Mouse (Mus musculus): ENCODE data around the gene Deaf1.

Deaf1 gene

DNA sequence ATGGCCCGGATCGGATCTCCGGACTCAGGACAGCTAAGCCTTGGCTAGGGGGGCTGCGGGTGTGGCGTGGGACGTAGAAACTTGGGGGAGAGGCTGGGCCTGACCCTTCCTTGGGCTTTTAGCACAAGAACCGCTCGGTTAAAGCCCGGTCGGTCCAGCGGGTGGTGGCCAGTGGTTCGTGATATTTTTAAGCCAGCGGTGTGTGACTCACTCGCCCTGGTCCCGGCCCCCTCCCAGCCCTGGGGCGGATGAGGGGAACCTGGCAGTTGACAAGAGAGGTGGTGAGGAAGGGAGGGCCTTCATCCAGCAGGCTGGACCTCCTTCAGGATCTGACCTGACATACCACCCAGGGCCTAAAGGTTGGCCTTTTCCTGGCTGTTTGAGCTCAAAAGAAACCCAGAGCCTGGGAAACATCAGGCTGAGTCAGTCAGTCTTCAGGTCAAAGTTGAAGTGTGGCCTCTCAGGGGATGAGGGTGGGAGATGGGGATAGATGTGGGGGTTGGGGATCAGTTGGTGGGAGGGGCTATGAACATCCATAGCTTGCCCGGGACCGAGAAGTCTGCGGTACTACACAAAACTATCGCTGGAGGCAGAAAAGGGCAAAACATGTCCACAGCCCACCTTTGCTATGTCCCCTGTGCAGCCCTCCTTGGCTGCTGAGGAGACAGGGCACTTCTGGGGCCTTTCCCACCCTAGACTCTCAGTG lies 11.9 kb upstream of the Deaf1 start:
- no peak for DNase-seq (ENCODE audit: low spot score)

- DNase-seq (ENCODE audit: low spot score), result no peak
Observed at GRCm38 (mm10) chr7:141338576-141339131, 11.2 kb upstream of the Deaf1 start, which contains the start of gene Eps8l2. Gene Eps8l2 (plus strand): TSS chr7:141338880.

DNA sequence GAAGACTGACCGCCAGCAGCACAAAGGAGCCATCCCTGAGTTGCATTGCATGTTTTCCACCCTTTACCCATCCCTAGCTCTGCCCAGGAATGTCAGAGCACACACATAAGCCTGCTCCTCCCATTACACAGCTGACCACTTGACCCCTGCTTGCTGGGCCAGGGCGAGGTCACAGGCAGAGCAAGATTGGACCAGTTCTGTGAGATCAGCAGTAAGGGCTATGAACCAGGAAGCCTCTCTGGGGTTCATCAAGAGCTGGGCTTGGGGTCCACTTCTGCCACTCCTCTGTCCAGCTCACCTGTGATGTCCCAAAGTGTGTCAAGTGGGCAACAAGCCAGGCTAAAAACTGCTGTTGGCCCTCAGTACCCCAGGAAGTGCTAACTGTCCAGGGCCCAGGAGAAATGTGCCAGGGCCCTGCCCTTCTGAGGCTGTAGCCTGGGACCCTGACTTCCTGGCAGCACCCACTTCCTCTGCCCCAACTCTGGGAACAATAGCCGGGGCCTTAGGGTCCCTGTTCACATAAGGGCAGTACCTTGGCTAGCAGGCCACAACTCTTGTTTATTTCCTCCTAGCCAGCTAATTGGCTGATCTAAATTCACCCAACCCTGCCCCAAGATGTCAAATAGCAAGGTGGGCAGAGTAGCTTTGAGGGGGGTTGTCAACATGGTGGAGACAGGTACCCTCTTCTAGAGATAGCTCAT lies 10.4 kb upstream of the Deaf1 start:
- no peak for DNase-seq (ENCODE audit: low spot score)

- no peak for DNase-seq (ENCODE audit: low spot score)
Observed at GRCm38 (mm10) chr7:141336296-141336695, 8.8 kb upstream of the Deaf1 start.

GRCm38 (mm10) chr7:141335682-141336081 lies 8.2 kb upstream of the Deaf1 start:
- no peak for DNase-seq (ENCODE audit: low spot score)

- DNase-seq (ENCODE audit: low spot score), result no peak
Observed at GRCm38 (mm10) chr7:141335044-141335579, 7.6 kb upstream of the Deaf1 start.

DNA sequence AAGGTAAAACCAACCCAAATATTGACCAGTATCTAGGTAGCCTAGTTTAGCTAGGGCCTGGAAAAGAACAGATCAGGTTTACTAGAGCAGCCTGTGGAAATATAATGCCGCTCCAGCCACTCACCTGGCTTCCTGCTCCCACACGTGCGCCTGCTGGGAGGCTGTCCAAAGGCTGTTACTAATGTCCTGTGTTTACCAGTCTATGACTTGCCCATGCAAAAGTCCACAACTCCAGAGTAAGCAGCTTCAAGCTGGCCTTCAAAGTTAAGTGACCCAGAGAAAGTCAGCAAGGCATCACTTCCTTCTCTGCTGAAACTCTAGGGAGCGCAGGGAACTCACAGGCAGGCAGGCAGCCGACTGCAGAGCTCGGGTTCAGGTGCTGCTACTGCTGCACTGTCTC lies 4.5 kb upstream of the Deaf1 start:
- DNase-seq (ENCODE audit: low spot score), result no peak

- DNase-seq (ENCODE audit: low spot score), result no peak
Observed at GRCm38 (mm10) chr7:141330706-141331105, 3.2 kb upstream of the Deaf1 start.

DNA sequence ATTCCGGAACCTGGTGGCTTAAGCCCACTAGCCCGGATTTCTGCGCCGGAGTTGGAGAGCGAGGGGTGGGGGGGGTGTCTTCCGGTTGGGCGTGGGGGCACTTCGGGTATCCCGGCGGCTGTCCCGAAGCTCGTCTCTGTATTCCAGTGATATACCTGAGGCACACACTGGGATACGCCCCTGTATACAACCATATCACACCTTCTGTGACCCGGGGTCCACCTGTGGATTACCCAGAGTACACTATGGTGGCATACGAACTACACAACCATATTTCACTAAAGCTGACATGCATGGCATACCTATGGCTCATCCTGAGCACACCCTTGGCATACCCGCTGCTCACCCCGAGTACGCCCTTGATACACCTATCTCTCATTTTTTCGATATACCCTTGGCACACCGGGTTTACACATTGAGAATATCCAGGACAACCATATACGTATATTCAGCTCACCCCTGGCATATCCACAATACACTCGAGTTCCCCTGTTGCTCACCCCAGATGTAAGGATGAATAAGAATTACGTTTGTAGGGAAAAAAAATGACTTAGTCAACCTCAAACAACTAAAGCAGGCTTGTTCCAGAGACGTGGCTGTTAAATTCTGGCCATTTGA lies 992 bp upstream of the Deaf1 start:
- DNase-seq (ENCODE audit: low spot score), result no peak

DNA sequence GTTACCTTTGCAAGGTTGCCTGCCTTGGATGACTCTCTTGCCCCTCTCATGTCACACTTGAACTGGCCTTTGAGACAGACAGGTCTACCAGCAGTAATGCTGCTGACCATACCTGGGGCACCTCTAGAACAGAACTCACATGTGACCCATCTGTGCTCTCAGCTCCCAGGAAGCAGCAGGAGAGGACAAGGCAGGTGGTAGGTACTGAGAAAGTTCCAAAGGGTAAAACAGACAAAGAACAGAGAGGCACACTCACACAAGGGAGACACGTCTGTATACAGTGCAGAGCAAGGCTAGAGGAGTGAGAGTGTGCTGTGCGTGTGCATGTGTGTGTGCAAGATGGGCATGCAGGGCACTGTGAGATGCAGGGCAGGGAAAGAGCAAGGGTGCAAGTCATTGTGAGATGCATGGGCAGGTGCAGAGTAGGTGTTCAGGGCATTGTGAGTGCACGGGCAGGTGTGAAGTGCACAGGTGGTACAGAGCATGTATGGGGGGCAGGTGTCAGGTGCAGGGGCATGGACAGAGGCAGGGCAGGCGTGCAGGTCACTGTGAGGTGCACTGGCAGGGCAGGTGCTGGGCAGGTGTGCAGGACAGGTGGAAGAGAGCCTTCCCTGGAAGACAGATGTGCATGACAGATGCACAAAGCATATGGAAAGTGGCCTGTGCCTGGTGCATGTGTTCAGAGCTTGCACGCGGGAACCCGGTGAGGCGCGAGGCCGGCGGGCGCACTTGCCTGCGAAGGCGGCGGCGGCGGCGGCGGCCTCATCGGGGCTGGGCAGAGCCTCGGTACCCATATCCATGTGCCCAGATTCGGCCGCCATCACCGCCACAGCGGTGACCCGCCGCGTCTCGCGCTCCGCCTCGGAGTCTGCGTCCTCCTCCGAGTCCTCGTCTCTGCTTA lies 694 bp downstream of the Deaf1 start:
- no peak for DNase-seq (ENCODE audit: low spot score)

- no peak for DNase-seq (ENCODE audit: low spot score)
Observed at GRCm38 (mm10) chr7:141324686-141325085, 2.8 kb downstream of the Deaf1 start.

DNA sequence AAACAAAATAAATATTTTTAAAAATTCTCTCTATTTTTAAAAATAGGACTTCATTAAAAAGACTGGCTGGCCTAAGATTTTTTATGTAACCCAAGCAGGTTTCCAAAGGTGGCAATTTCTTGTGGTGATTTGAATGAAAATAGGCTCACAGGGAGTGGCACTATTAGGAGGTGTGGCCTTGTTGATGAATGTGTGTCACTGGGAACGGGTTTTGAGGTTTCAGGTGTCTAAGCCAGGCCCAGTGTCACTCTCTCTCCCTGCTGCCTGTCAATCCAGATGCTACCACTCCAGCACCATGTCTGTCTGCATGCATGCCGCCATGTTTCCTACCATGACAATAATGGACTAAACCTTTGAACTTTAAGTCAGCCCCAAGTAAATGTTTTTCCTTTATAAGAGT lies 8.0 kb downstream of the Deaf1 start:
- DNase-seq (ENCODE audit: low spot score), result no peak

DNA sequence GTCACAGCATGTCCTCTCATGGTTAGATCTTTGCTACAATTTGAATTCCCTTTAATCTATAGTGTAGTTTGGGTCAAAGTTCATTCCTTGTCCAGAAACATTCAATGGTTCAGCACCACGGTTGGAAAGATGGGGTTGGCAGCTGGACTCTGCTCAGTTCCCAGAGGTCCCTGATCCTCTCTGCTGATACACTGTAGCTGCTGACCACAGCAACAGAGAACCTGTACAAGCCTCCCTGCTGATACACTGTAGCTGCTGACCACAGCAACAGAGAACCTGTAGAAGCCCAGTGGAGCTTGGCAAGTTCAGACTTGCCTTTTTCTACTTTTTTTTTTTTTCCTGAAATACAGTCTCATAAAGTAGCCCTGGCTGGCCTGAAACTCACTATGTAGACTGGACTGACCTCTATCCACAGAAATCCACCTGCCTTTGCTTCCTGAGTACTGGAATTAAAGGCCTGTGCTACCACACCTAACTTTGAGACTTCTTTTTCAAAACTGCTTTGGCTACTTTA lies 9.8 kb downstream of the Deaf1 start:
- no peak for DNase-seq (ENCODE audit: low spot score)

DNA sequence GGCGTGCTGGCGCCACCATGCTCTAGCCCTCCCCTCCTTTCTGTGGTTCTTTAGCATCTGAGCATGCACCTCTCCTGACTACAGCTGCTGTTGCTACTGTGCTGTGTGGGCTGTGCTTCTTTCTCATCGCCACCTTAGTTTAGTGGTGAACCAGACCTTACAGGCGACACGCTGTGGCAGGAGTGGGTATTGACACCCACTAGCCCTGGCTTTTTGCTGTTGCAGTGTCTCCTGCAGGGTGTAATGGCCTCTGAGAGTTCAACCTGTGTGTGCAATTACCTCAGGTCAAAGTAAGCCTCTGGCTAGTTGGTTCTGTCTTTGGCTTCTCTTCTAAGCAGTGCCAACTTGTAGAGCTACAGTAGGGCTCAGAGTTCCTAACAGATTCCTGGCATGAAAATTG lies 11.5 kb downstream of the Deaf1 start:
- DNase-seq (ENCODE audit: low spot score), result no peak

DNA sequence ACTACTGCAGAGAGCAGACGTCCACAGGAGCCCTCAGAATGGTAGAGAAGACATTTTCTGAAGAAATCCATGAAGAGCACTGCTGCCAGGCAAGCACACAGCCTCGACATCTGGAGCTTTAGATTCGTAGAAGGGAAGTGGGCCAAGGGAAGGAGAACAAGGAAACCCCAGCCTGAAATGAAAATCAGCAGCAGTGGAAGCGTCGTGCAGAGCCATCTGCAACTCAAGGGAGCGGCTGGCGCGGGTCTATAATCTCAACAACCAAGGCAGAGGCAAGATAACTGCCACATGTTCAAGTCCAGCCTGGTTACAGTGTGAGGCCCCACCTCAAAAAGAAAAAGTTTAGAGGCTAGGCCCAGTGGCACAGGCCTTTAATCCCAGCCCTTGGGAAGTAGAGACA lies 12.4 kb downstream of the Deaf1 start:
- no peak for DNase-seq (ENCODE audit: low spot score)

DNA sequence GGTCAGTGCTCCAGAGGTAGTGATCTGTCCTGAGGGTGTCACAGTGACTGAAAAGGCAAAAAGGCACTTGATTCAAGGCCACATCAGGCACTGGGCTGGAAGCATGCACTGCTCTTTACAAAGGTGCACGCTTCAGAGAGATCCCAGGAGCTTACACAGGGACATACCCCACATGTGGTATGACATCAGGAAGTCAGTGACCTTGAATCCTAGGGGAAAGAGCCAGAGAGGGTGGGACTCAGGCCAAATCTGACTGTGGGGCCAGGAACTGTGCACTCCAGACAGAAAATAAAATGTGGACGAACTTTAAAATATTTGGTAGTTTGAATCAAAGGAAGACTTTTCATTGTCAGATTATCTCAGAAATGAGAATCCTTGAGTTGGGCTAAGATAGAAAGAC lies 13.1 kb downstream of the Deaf1 start:
- no peak for DNase-seq (ENCODE audit: low spot score)

DNA sequence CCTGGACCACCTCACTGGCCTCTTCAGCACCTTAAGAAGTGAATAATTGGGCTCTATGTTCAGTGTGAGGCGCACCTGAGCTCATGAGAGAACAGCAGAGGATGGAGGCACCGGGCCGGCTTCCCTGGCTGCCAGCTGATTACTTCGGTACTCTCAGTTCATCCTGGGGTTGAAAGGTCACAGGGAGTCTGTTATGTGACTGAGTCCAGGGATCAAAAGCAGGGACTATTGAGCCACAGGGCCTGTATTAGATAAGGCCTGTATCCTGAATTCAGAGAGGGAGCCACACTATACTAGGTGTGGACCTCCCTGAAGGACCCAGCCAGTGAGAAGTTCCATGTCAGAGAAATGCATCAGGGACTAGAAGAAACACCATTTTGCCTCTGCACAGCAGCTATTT lies 23.0 kb downstream of the Deaf1 start:
- DNase-seq (ENCODE audit: low spot score), result no peak

GRCm38 (mm10) chr7:141302702-141303268 lies 24.7 kb downstream of the Deaf1 start:
- DNase-seq (ENCODE audit: low spot score), result no peak

DNA sequence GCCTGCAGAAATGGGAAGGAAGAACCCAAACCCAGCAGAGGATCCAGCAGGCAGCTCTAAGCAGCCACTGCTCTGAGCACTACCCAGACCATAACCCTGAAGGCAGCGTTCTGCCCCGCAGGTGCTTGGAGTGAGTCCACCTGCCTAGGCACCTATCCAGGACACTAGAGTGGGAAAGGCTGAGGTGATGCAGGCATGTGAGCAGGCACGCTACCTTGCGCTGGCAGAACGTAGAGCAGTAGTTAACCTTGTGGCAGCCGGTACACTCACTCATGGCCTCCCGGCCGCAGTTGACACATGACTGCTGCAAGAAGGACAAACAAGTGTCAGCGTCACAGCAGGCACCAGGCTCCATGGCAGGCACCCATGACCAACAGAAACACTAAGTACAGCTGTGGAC lies 26.1 kb downstream of the Deaf1 start:
- no peak for DNase-seq (ENCODE audit: low spot score)

DNA sequence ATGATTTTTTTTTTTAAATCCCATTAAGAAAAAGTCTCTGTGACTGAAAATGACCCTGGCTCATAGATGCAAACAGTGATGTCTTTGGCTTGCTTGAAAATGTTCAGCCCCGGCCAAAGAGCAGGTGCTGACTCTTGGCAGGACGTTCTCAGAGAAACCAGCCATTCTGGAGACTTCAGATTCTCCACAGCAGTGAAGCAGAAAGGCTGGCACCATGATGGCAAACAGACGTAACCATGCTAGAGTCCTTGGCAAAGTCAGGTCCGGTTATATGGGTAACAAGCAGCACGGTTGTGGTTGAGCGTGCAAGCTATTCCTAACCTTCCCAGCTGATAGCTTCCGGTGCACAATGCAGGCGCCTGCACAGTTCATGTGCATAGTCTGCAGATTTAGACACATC lies 28.3 kb downstream of the Deaf1 start:
- no peak for DNase-seq (ENCODE audit: low spot score)
